Mouse (Mus musculus) ovary, postnatal 36 days (tissue): ENCODE data around the gene Tkt.

Experiments used
- DNase-seq: peaks from one replicate; pipeline ENCODE4 v3.0.0; 2022; ENCODE audit warnings: low spot score, mixed read lengths

The Tkt gene

DNA sequence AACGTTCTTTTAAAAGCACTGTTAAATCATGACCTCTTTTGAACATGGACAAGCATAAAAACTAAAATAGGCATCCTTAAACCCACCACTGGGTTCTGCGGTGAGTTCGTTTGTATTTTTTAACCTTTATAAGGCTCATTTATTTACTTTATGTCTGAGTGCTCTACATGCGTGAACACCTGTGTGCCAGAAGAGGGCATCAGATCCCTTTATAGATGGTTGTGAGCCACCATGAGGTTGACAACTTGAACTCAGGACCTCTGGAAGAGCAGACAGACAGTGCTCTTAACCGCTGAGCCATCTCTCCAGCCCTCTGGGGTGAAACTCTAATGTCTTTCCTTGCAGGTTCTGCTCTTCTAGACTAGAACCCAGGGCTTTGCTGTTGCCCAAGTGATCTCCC, 37.2 kb downstream of the Tkt start:
- no peak for DNase-seq

DNA sequence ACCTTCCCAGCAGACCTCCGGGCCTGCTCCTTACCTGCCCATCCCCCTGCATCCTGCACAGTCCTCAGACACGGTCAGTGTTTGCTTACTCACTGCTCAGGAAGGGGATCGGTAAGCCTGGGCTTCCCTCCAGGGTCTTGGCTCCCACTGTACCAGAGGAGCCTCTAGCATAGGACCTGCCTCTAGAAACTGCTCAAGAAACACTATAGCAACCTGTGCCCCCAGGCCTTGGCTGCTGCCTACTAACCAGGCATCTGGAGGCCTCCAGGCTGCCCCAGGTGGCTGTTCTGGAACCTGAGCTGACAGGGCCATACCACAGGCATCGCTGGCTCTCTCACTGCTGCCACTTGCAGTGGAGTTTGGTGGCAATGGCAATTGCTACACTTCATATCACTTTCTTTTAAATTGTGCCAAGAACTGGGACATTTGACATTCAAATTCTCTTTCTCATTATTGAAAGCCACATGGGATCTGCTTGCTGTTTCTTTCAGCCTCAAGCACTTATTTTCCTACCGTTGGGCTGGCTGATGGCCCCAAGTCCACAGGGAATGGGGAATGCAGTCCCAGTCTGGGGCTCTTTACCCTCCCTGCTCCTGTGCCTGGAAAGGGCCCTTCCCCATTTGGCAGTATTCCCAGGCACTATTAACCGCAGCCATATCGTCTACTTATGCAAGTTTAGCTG, 38.8 kb downstream of the Tkt start:
- DNase-seq, result no peak

DNA sequence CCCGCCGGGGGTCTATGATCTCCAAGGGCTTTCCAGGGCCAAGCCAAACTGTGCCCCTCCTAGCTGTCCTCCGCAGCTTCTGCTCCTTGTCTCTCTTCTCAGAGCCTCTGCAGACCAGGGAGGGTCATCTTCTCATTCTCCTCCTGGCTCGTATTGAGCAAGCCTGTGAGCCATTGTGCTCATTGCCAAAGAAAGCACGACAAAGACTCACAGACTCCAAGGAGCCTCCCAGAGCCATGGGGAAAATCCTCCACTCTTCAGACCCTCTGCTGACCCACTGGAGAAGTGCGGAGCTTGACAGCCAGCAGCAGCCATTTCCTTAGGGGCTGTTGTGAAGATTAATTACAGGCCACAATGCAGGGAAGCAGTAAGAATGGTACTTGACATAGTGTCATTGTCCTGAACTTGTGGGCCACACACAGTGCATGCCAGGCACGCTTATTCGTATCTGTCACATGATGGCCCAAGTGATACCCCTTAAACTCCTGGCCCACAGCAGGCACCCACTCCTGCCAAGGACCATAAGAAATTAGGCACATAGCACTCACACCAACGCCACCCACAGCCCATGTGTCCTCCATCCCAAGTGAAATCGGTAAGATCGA, 42.0 kb downstream of the Tkt start:
- no peak for DNase-seq

DNA sequence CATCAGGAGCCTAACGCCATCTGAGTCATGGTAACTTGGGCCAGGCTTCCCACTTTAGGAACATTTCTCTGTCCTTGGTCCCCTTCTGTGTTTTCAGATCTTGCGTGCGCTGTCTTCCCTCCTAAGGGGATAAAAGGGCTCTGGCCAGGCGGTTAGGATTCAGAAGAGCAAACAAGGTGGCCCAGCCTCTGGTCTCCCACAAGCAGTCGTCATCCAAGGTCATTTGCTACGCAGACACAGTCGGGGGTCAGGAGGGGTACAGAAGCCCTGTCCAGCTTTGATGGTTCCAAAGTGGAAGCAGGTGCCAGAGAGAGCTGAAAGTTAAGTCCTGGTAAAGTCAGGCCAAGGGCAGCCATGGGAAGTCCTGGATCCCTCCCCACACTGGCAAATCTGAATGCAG, 42.8 kb downstream of the Tkt start:
- DNase-seq, result no peak

DNA sequence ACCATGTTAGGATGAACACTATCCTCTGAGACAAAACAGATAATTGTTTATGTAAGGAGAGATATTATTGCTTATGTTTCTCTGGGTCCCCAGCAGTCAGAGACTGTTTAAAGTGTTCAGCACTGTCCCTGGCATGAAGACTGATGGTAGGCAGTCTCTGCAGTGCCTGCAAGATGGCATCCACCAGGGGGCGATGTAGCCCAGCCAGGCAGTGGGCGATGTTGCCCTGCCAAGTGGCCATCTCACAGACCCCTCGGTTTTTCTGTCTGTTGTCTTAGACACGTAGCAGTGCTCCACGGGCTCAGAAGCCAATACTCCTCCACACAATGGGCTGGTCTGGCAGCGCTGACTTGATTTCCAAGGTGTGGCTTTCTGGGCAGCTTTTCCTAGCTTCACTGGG, 43.3 kb downstream of the Tkt start:
- peak; percentile 86 for DNase-seq

DNA sequence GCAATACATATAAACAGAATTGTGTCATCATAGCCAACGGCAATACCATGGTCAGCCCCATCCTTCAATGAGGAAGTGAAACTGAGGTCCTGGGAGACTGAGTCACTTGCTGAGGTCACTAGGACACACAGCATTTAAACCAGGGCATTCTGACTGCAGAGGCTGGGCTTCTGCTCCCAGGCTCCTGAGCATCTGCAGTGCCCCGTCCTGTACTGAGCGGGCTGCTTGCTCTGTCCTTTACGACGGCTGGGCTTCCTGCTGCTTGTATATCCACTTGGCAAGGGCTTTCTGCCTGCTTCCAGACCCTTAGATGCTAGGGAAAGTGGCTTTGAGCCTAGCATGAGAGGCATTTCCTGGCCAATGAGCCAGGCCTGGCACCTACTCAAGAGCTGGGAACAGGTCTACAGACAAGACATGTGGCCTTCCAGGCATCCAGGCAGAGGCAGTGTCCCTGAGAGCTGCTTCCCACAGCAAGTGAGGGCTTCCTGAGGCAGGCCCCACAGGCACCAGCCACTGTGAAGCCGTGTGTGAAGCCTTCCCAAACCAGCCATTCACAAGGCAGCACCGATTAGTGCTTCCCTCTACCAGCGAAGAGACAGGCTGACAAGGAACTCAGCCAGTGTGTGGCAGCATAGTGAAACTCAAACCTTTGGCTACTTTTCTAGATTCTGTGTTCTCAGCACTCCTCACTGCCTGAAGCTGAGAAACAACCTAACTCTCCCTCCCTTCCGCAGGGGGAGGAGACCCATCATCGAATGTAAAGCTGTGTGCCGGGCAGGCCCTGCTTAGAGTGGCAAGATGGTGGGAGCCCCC, 45.3 kb downstream of the Tkt start:
- peak; percentile 54 for DNase-seq

DNA sequence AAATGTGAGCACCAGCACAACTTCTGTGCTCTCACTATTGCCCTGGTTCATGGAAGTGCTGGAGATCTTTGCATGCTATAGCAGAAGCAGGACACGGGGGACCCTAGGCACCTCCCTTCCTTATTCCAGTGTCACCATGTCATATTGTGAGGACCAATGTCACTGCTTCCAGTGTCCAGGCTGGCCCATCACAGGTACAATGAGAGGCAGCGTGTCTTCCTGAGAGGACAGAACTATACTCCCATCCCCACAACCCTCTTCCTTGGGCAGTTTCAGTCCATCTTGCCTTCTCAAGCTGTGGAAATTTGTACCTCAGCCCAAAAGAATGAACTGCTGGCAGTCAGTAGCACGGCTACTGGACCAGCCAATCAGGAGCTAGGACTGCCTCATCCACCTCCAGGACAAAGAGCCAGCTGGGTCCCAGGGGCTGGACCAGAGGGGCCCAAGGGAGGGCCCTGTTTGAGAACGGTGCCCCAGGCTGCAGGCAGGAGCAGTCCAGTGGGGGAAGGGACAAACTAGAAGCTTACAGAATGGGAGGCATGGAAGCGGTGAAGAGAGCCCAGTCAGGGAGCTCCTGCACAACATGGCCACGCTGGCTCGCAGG, 46.0 kb downstream of the Tkt start:
- DNase-seq, result peak; percentile 46

DNA sequence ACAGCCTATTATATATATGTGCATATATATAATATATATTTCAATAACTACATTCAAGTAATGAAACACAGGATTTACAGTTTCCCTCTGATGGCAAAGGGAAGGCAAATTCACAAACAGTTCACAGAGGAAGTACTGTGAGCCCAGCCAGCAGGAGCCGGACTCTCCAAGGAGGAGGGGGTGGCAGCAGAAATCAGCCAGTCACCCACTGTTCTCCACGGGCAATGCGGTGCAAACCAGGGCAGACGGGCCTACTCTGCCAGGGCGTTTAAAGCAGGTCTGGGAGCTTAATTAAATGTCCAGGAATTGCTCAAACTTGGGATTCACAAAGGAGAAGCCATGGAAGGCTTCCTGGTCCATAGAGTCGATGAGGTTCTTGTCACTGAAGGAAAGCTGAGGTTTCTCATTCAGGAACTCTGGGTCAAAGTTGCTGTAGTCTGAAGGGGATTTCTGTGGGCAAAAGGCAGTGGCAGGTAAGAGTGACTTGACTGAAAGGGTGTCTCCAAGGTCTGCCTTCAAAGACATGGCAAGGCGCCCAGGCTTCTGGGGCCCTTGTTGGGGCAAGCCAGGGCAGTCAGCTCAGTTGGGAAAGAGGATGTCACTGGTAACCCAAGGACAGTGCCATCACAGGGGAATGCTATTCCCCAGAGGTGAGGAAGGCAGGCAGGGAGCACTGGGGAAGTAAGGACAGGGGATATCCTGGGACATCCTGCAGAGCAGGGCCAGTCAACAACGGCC, 47.6 kb downstream of the Tkt start:
- no peak for DNase-seq

DNA sequence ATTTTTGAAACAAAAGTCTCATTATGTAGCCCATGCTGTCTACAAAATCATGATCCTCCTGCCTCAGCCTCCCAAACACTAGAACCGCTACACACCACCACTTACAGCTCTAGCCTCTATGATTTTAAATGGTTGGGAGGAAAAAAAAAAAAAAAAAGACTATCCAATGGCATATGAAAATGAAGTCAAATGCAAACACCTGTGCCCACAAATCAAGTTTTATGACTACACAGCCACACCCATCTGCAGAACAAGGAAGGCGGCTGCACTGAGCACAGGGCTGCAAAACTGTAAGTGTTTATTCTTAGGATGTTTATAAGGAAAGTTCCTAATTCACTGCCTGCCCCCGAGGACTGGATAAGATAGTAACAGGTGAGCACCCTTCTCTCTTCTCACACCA, 48.2 kb downstream of the Tkt start:
- DNase-seq, result no peak

DNA sequence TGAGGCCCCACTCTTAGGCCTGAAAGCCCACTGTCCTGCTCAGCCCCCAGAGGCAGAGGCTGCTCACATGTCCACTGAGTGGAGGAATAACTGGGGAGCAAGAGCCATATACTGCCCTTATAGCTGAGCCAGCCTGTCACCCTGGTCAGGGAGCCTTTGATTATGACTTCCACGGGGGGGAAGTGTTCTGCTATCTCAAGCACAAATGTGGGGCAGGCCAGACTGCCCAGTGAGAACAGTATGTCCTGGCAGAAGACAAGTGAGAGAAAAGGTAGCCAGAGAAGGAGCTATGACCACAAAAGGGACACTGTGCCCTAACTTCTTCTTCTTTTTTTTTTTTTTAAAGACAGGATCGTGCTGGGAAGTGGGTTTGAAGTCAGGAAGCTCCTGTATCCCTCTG, 49.0 kb downstream of the Tkt start:
- DNase-seq, result no peak

DNA sequence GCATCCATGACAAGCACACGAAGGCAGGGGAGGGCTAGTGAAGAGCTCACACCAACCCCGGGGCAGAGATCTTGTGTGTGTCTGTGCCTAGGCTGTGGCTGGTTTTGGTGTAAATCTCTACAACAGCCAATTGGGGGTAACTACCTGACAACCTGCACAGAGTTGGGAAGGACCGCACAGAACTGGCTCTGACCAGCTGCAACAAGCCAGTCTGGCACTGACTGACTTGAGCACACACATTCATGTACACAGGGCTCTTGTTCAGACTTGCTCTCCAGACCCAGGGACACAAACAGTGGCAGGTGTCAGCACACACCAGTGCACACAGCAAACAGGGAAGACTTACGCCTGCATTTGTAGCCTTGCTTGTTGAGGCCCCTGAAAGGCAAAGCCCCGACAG, 58.7 kb downstream of the Tkt start:
- DNase-seq, result no peak

DNA sequence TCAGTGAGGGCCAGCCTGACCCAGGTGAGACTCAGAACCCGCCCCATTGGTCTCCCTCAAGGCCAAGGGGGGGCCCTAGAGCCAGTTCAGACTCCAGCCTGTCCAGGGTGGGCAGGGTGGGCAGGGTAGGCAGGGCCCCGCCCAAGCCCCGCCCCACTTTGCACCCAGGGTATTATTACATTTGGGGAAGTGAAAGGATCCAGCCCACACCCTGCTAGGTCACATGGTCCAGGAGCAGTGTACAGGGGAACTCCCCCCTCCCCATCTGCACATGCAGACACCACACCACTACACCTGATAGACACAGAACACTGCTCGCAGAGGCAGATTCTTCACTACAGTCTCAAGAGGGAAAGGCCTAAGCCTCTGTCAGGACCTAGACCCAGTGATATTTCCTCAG, 59.5 kb downstream of the Tkt start:
- DNase-seq, result no peak

DNA sequence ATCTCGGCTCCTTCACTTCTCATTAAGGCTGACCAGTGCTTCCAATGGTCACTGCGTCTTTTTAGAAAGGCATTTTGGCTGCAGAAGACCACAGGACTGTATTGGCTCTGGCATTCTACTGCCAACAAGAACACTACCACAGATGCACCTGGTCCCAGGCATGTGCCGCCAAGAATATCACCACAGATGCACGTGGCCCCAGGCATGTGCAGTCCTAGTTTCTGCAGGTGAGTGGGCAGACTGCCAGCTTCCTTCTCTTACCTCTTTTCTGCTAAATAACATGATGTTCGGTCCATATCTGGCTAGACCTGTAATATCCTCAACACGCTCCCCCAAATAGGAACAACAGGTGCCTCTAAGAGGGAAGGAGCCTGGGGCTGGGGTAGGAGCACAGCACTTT, 60.0 kb downstream of the Tkt start:
- DNase-seq, result no peak

DNA sequence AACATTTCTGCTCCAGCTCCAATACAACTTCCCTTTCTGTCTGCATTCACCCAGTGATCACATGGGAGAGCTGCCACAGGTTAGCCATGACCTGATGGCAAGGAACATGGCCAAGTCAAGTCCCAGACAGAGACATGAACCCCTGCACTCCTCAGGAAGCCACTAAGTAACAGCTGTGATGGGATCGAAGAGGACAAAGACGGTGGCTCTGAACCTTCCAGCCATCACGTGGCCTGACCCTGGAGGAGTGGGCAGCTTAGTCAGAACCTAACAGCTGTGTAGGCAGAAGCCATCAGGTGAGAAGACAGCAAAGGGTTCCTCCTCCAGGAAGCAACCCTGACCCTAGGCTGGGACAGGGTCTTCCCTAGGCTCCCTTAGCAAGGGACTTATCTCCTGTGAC, 61.3 kb downstream of the Tkt start:
- no peak for DNase-seq

DNA sequence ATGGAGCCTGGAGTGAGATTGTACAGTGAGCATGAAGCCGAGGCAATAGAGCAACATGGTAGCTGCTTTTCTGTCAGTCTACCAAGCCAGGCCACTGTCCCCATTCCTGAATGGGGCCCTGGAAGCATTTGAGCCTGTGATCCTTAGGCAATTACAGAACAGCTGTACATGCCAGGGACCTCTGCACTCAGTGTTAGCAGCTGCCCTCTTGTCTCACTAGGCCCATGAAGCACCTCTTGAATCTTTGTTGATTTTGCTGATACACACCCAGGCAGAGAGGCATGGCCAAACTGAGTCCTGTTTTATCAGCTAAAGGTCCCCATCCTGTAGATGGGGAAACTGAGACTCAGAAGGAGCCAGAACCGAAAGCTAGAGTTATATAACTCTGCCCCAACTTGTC, 62.1 kb downstream of the Tkt start:
- no peak for DNase-seq

DNA sequence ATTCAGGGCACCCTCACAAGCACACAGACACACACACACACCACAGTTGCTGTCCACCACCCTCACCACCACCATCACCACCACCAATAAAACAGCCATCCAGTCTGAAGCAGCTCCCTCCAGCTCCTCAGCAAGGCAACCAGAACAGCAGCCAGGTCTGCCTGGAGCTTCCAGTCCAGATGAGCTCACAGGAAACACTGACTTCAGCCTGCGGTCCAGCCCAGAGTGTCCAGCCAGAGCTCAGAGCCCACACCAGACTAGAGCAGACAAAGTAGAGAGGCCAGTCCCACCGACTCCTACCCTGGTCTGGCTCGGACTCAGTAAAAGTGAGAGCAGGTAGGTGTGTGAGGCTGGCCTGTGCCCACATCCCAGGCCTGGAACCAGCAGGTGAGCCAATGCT, 62.8 kb downstream of the Tkt start:
- DNase-seq, result no peak

DNA sequence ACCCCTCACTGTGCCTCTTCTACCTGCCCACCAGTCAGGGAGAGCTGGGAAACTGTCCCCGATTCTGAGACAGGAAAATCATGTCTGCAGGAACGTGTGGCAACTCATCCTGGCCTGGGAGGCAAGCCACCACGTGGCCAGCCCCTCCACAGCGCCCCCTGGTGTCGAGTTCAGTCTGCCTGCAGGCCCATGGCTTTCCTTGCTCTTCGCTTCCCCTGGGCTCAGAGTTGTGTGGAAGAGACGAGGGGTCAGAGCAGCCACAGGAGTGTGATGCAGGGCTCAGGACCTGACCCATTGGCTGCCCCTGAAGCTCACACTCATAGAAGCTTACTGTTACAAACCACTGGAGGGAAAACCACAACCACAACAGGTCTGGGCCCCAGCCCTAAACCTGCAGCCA, 64.4 kb downstream of the Tkt start:
- DNase-seq, result peak; percentile 80

DNA sequence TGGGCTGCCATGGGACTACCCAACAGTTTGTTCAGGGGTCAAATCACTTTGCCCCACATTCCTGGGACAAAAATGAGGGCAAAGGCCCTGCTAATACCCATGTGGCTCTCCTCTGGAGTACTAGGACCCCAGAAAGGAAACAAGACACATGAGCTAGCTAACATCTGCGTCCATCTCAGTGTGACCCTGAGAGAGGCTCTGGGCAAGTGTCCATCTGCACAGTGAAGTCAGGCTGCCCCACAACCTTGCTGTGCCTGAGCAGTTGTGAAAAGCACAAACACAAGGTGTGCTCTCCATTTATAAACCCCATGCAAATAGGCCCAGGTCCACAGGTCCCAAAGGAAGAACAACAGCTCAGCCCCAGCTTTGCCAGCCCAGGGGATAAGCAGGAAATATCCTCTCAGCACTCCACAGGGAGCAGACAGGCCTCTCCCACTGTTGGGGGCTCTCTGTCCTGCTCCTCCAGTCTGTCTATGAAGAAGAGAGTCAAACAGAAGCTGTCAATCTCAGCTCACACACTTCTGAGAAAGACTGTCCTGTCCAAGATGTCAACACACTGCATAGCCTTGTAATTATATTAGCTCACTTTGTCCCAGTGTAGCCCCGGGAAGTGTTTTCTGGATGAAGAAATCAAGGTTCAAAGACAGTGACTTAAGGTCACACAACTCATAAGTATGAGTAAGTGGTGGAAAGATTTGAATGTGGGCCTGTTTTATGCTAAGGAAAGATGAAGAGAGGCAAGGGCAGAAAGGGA, 65.0 kb downstream of the Tkt start:
- no peak for DNase-seq

DNA sequence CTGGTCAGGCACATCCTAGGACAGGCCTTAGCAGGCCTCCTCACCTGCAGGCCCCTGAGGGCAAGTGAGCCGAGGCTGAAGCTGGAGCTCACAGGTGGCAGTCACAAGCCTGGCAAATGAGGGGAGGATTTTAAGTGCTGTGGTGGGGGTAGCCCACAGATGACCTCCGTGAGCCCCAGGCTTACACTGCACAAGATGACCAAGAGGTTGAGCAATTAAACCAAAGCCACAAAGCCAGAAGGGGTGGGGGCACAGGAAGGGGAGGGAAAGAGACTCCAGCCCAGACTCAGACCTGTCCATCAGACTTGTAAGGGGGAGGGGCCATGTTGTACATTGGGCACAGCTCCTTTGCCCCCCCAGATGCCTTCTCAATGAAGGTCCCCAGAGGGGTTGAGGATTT, 68.6 kb downstream of the Tkt start:
- no peak for DNase-seq

DNA sequence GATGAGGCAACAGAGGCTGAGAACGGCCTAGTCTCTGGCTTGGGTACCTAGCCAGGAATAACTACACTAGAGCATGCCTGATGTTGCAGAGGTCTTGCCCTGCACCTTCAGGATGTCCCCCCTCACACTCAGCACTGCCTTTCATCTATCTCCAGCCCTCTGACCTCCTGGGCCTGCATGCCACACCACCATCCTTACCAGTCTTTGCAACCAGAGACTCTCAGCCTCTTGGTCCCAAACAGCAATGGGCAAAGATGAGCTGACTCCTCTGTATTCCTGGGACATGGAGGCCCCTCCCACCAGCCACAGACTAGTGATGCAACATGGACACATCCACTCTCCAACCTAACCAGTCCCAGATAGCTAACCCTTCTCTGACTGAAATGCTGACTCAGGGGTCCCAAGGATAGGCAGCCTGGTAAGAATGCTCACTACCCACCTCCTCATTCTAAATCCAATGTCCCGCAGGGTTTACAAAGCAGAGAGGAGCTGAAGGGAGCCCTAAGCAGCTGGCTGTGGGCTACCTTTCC, 70.7 kb downstream of the Tkt start:
- no peak for DNase-seq

DNA sequence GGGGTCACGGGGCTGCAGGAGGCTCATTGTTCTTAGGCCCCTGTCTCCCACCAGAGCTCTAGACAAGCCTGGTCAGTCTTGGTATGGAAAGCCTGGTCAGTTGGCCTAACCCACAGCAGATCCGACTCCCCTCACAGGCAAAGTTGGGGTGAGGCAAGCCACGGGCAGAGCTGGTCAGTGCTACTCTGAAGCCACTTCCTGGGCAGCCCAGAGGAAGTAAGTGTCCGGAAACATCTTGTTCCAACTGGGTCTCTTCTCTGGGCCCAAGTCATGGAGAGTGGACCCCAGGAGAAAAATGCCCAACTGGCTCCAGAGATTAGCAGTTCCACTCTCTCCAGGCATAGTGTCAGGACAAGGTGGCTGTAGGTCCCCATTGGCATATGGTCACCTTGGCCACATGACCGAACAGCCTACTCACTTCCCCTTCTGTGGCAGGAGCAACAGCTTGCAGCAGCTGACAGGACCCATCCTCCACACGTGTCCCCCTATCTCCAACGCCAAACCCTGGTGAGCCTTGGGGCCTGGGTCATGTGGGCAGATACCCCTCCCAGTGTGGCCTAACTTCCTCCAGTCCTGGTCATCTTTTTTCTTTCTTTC, 71.9 kb downstream of the Tkt start:
- no peak for DNase-seq
